Mouse (Mus musculus): ENCODE results near the gene Gnas.
"Not testable (repeated sequence)": the region's sequence is repeated elsewhere in the genome, so short reads cannot be mapped to it uniquely, and the experiment has no call there.

The Gnas gene

GRCm38 (mm10) chr2:174294457-174294856 lies 10.3 kb downstream of the Gnas start:
- DNase-seq (ENCODE audit: low read depth, low spot score), result no peak

- no peak for DNase-seq (ENCODE audit: low read depth, low spot score)
These were observed 11.2 kb downstream of the Gnas start for GRCm38 (mm10) chr2:174295175-174295899.

DNA sequence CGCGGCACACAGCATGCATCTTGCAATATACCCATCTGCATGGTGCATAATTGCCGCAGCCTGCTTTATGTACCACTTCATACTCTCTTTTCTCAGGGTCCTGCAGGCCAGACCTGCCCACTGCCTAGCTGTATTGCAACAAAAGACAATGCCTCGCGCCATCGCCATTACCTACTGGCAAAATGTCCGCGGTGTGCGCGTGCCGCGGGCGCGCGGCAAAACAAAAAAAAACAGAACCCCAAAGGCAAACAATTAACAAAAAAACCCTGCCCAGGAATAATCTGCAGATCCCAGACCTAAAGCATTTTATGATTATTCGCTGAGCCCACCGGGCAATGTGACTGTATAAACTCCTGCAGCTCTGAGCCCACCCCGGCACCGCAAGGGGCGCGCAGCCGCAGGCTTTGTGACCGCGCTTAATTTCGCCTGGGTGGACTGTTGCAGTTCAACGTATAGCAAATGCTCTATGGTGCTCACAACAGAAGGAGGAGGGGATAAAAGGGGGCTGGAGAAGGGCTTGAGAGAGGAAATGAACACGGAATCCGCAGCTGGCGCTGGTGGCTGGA lies 11.9 kb downstream of the Gnas start:
- DNase-seq (ENCODE audit: low read depth, low spot score), result no peak

GRCm38 (mm10) chr2:174297086-174297571 lies 13.0 kb downstream of the Gnas start:
- DNase-seq (ENCODE audit: low read depth, low spot score), result no peak

GRCm38 (mm10) chr2:174297851-174298250 lies 13.7 kb downstream of the Gnas start:
- DNase-seq (ENCODE audit: low read depth, low spot score), result no peak

DNA sequence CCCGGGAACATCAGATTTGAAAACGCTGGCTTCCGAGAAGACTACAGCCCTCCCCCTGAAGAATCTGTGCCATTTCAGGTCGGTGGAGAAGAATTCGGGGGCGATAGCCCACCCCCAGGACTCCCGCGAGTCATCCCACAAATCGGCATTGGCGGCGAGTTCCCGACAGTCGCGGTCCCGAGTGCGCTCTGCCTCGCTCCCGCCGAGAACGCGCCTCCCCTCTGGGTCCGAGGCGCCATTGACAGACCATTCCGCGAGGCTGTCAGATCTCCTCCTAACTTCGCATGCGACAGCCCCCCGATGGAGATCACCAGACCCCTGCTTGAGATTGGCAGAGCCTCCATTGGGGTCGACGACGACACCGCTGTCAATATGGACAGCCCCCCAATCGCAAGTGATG lies 14.4 kb downstream of the Gnas start:
- no peak for DNase-seq (ENCODE audit: low read depth, low spot score)

GRCm38 (mm10) chr2:174299091-174299770 lies 15.1 kb downstream of the Gnas start:
- no peak for DNase-seq (ENCODE audit: low read depth, low spot score)

DNA sequence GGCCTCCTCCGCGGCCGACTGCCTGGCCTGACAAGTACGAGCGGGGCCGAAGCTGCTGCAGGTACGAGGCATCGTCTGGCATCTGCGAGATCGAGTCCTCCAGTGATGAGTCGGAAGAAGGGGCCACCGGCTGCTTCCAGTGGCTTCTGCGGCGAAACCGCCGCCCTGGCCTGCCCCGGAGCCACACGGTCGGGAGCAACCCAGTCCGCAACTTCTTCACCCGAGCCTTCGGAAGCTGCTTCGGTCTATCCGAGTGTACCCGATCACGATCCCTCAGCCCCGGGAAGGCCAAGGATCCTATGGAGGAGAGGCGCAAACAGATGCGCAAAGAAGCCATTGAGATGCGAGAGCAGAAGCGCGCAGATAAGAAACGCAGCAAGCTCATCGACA lies 15.6 kb downstream of the Gnas start:
- no peak for DNase-seq (ENCODE audit: low read depth, low spot score)

GRCm38 (mm10) chr2:174300186-174300585 lies 16.1 kb downstream of the Gnas start:
- no peak for DNase-seq (ENCODE audit: low read depth, low spot score)

DNA sequence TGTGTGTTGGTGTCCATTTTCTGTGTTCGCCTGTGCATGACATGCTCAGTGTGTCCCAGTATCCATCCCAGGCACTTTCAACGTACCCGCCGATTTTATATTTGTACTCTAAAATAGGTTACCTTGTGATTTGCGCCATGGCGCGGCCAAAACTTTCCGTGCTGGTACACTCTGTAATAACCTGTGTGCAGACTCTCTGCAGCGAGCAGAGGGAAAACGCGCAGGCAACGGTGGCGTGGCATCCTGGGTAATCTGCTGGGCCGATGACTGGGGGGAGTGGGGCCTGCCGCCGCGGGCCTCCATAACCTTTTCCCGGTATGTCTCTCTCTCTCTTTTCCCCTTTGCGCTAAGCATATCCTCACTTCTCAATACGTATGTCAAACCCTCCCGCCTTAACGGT lies 16.5 kb downstream of the Gnas start:
- no peak for DNase-seq (ENCODE audit: low read depth, low spot score)

GRCm38 (mm10) chr2:174302526-174302925 lies 18.4 kb downstream of the Gnas start:
- DNase-seq (ENCODE audit: low read depth, low spot score), result no peak

GRCm38 (mm10) chr2:174305646-174306045 lies 21.5 kb downstream of the Gnas start:
- DNase-seq (ENCODE audit: low read depth, low spot score), result no peak

DNA sequence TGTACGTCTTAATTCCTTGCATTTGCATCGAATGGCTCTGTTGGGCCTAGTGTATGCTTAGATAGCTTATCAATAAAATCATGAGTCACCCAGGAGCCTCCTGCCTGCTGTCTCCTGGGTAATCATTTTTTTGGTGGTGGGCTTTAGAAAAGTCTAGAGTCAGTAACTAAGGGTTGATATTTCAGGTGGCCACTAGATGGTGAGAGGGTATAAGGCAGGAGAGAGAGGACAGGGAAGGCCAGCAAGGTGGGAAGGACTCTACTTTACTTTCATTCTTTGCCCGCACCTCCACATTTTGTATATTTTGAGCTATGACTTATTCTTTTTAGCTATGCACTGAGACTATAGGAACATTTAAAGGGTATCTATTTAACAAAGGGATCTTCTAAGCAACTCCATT lies 23.8 kb downstream of the Gnas start:
- DNase-seq (ENCODE audit: low read depth, low spot score), result no peak

- no peak for DNase-seq (ENCODE audit: low read depth, low spot score)
These were observed 26.9 kb downstream of the Gnas start for GRCm38 (mm10) chr2:174310913-174311514.

DNA sequence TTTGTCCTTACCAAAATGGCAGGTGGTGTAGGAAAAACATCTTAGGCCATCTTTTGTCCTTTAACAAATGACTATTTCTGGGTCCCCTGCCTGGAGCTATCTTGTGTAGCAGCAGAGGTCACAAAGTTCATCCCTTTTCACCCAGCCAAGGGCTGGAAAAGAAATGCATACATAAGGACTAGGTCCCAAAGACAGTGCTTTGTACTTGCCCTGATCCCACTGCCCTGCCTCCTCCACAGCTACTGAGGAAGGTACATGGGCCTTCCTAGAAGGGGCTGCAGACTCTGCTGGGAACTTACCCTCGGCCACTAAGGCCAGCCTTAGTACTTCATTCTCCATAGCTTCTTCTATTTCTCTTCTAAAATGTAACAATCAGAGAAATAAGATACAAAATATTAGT lies 27.5 kb downstream of the Gnas start:
- no peak for DNase-seq (ENCODE audit: low read depth, low spot score)

DNA sequence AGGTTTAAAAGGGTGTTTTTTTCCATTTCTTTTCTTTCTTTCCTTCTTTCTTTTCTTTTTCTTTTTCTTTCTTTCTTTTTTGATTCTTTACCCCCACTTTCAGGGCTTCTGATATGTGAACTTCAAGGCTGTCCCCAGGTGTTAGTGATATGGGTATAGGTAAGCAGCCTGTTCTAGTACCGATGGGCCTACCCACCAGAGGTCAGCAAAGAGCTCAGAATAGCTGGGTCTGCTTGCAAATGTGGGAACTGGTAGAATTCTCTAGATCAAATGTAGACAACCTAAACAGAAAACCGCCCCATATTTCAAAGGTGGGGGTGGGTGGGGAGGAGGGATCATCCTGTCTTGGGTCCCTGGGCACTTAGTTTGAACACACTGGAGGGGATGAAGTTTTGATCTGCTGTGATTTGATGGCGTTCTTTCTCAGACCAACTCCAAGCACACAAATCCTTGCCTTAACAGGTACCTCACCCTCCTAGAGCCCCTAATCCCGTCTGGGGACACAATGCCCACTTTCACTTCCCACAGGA lies 28.1 kb downstream of the Gnas start:
- DNase-seq (ENCODE audit: low read depth, low spot score), result peak; percentile 69

GRCm38 (mm10) chr2:174312661-174313060 lies 28.5 kb downstream of the Gnas start:
- DNase-seq (ENCODE audit: low read depth, low spot score), result no peak

GRCm38 (mm10) chr2:174315445-174315844 lies 31.3 kb downstream of the Gnas start:
- DNase-seq (ENCODE audit: low read depth, low spot score), result not testable (repeated sequence)

GRCm38 (mm10) chr2:174316661-174317060 lies 32.5 kb downstream of the Gnas start:
- no peak for DNase-seq (ENCODE audit: low read depth, low spot score)

GRCm38 (mm10) chr2:174325989-174326388 lies 41.9 kb downstream of the Gnas start:
- no peak for DNase-seq (ENCODE audit: low read depth, low spot score)

DNA sequence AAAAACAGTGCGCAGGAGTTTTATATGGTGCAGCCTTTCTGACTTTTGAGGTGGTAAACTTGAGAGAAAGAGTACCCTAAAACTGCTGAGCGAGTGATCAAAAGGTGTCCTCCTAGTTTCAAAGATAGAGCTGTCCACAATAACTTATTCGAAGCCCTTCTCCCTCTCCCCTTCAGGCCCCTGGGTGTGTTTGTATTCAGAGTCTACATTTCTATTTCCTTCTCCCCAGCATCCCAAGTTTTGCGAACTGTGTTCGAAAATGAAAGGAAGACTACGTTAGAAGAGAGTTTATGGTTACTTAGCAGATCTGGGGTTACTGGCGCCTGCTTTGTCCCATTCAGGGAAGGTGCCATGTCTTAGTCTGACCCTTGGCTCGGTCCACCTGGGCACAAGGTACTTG lies 42.4 kb downstream of the Gnas start:
- no peak for DNase-seq (ENCODE audit: low read depth, low spot score)

GRCm38 (mm10) chr2:174327295-174327981 lies 43.3 kb downstream of the Gnas start:
- DNase-seq (ENCODE audit: low read depth, low spot score), result peak; percentile 76
